Mouse (Mus musculus): Measurements from ENCODE around the gene Aggf1.

GRCm38 (mm10) chr13:95320451-95320850, 54.7 kb downstream of the Aggf1 start:
- TF ChIP-seq CTCF (IDR thresholded peaks at IDR 0.05; ENCODE audit: control insufficient read depth, insufficient read depth, insufficient replicate concordance, low read depth, low read length) = no peak
- no peak for TF ChIP-seq POLR2A (IDR thresholded peaks at IDR 0.05; ENCODE audit: control insufficient read depth, low read depth, low read length)

Measured in testis, adult 2 months (tissue).